Mouse (Mus musculus): ENCODE results near the gene Gfra4. TPM values are rescaled to one million over a fixed set of nuclear protein-coding genes. Genes with fewer than 3 reads are reported as not detected.

Gene Gfra4
- polyA plus RNA-seq, 1 experiment from 2014 or later = 30.9 TPM

GRCm38 (mm10) chr2:131029065-131029935 lies 13.6 kb downstream of the Gfra4 start:
- no peak for ATAC-seq (replicated peaks)
- WGBS = 80% methylated on average over 9 of the region's 9 CpGs
- H3K9me3 ChIP-seq = no peaks in the 10 kb centered on the region
- no peak overlapping the region for H3K27ac ChIP-seq (replicated peaks)
- no peak overlapping the region for H3K9ac ChIP-seq (replicated peaks)
- H3K4me3 ChIP-seq = no peak overlapping the region
- H3K4me1 ChIP-seq = no peaks in the 10 kb centered on the region
- no peaks in the 10 kb centered on the region for H3K27me3 ChIP-seq
- no peak overlapping the region for H3K4me2 ChIP-seq (replicated peaks)
- H3K36me3 ChIP-seq = peaks cover 19% of the 10 kb centered on the region

DNA sequence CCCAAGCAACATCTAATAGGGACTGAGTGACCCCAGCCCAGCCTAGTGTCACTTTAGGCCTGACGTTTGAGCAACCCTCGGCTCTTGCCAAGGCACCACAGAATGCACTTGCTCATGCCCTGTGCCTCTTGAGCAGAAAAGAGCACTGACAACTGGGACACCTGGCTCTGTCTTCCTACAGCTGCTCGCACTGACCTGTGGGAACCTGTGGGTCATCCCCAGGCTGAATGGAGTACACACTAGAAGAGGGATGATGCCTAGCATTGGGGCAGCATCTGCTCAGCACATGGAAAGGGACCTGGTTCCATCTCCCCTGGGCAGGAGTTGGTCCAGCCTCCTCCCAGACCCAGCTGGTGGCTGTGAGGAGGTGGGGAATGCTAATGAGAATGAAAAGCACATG lies 15.9 kb downstream of the Gfra4 start:
- H3K4me2 ChIP-seq (replicated peaks) = no peak overlapping the region
- 88% methylated on average over 3 of the region's 3 CpGs for WGBS
- no peaks in the 10 kb centered on the region for H3K27me3 ChIP-seq
- ATAC-seq (replicated peaks) = no peak
- no peak overlapping the region for H3K27ac ChIP-seq (replicated peaks)
- no peaks in the 10 kb centered on the region for H3K4me1 ChIP-seq
- peaks cover 38% of the 10 kb centered on the region for H3K36me3 ChIP-seq
- no peaks in the 10 kb centered on the region for H3K9me3 ChIP-seq
- no peak overlapping the region for H3K9ac ChIP-seq (replicated peaks)
- no peak overlapping the region for H3K4me3 ChIP-seq

- Histone ChIP-seq H3K36me3 (peaks cover 48% of the 10 kb centered on the region), H3K27ac (replicated peaks) (no peak overlapping the region), H3K9me3 (no peaks in the 10 kb centered on the region), H3K4me3 (no peak overlapping the region), H3K27me3 (no peaks in the 10 kb centered on the region), H3K4me2 (replicated peaks) (no peak overlapping the region), H3K9ac (replicated peaks) (no peak overlapping the region), H3K4me1 (no peaks in the 10 kb centered on the region)
- ATAC-seq (replicated peaks) = no peak
- WGBS = 98% methylated on average over 2 of the region's 2 CpGs
Observed at GRCm38 (mm10) chr2:131025230-131025629, 17.7 kb downstream of the Gfra4 start.

- Histone ChIP-seq H3K9ac (replicated peaks) (no peak overlapping the region), H3K4me2 (replicated peaks) (no peak overlapping the region), H3K27me3 (no peaks in the 10 kb centered on the region), H3K4me1 (no peaks in the 10 kb centered on the region), H3K4me3 (no peak overlapping the region), H3K9me3 (no peaks in the 10 kb centered on the region), H3K27ac (replicated peaks) (no peak overlapping the region), H3K36me3 (peaks cover 32% of the 10 kb centered on the region)
- 87% methylated on average over 1 of the region's 1 CpGs for WGBS
- ATAC-seq (replicated peaks) = no peak
Observed at GRCm38 (mm10) chr2:131010566-131010965, 32.3 kb downstream of the Gfra4 start.

GRCm38 (mm10) chr2:131009123-131009522 lies 33.8 kb downstream of the Gfra4 start:
- Histone ChIP-seq H3K9me3 (no peaks in the 10 kb centered on the region), H3K27ac (replicated peaks) (no peak overlapping the region), H3K9ac (replicated peaks) (no peak overlapping the region), H3K4me2 (replicated peaks) (no peak overlapping the region), H3K4me1 (no peaks in the 10 kb centered on the region), H3K36me3 (peaks cover 29% of the 10 kb centered on the region; the same call in 1 of the 2 replicates), H3K4me3 (no peak overlapping the region), H3K27me3 (no peaks in the 10 kb centered on the region)
- WGBS = 88% methylated on average over 2 of the region's 2 CpGs
- ATAC-seq (replicated peaks) = no peak

DNA sequence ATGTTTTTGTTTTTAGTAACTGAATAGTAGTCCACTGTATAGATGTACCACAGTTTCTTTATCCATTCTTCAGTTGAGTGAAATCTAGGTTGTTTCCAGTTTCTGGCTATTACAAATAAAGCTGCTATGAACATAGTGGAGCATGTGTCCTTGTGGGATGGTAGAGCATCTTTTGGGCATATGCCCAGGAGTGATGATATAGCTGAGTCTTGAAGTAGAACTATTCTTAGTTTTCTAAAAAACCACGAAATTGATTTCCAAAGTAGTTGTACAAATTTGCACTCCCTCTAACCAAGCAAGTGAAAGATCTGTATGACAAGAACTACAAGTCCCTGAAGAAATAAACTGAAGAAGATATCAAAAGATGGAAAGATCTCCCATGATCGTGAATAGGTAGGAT lies 50.1 kb downstream of the Gfra4 start:
- 93% methylated on average over 2 of the region's 2 CpGs for WGBS
- ATAC-seq (replicated peaks) = no peak
- Histone ChIP-seq H3K36me3 (peaks cover 31% of the 10 kb centered on the region; the same call in 1 of the 2 replicates), H3K4me2 (replicated peaks) (no peak overlapping the region), H3K9me3 (no peaks in the 10 kb centered on the region), H3K4me1 (no peaks in the 10 kb centered on the region), H3K27ac (replicated peaks) (no peak overlapping the region), H3K9ac (replicated peaks) (no peak overlapping the region), H3K4me3 (no peak overlapping the region), H3K27me3 (no peaks in the 10 kb centered on the region)

Small RNA genes lying within 50 kb of the gene (microRNA-seq; reads per million reads assigned to microRNA genes)
- not detected for gene Mir6973b

Other genes starting within 250 kb of the Gfra4 start
- gene 4930402H24Rik, start 136.7 kb downstream of the Gfra4 start, polyA plus RNA-seq (2015; fragmentation: Nextera tagmentation; extraction: Ambion mirVana) = 96.7 and 97.8 TPM in 2 replicates
- 10.7 and 12.2 TPM in 2 replicates for gene Atrn, start 136.6 kb downstream of the Gfra4 start, polyA plus RNA-seq (2015; fragmentation: Nextera tagmentation; extraction: Ambion mirVana)
- gene Adam33, start 20.7 kb upstream of the Gfra4 start, polyA plus RNA-seq (2015; fragmentation: Nextera tagmentation; extraction: Ambion mirVana) = 0.60 and 0.70 TPM in 2 replicates
- gene Siglec1, start 43.7 kb upstream of the Gfra4 start, polyA plus RNA-seq (2015; fragmentation: Nextera tagmentation; extraction: Ambion mirVana) = 0.19 and 0.24 TPM in 2 replicates
- 3.7 TPM in 2 replicates for gene Hspa12b, start 84.2 kb upstream of the Gfra4 start, polyA plus RNA-seq (2015; fragmentation: Nextera tagmentation; extraction: Ambion mirVana)
- not detected in 2 replicates for gene Gm11037, start 90.4 kb upstream of the Gfra4 start, polyA plus RNA-seq (2015; fragmentation: Nextera tagmentation; extraction: Ambion mirVana)
- 88.7 and 95.4 TPM in 2 replicates for gene 1700037H04Rik, start 117.0 kb upstream of the Gfra4 start, polyA plus RNA-seq (2015; fragmentation: Nextera tagmentation; extraction: Ambion mirVana)
- 18.8 and 19.7 TPM in 2 replicates for gene Cenpb, start 137.0 kb upstream of the Gfra4 start, polyA plus RNA-seq (2015; fragmentation: Nextera tagmentation; extraction: Ambion mirVana)
- 36.4 and 37.9 TPM in 2 replicates for gene Cdc25b, start 143.9 kb upstream of the Gfra4 start, polyA plus RNA-seq (2015; fragmentation: Nextera tagmentation; extraction: Ambion mirVana)
- 13.0 and 13.2 TPM in 2 replicates for gene Spef1, start 144.2 kb upstream of the Gfra4 start, polyA plus RNA-seq (2015; fragmentation: Nextera tagmentation; extraction: Ambion mirVana)
- 36.5 and 37.0 TPM in 2 replicates for gene Ap5s1, start 164.0 kb upstream of the Gfra4 start, polyA plus RNA-seq (2015; fragmentation: Nextera tagmentation; extraction: Ambion mirVana)
- gene Mavs, start 191.0 kb upstream of the Gfra4 start, polyA plus RNA-seq (2015; fragmentation: Nextera tagmentation; extraction: Ambion mirVana) = 5.9 and 6.4 TPM in 2 replicates
- gene Pank2, start 219.4 kb upstream of the Gfra4 start, polyA plus RNA-seq (2015; fragmentation: Nextera tagmentation; extraction: Ambion mirVana) = 36.4 and 37.0 TPM in 2 replicates

All from forebrain, embryonic 15.5 days (tissue).